Mouse (Mus musculus): ENCODE measurements around the gene Polr2m. TPM values are rescaled to one million over a fixed set of nuclear protein-coding genes. Genes with fewer than 3 reads are reported as not detected.

Polr2m gene
- total RNA-seq, 2 experiments from 2014 or later = 112 to 119 TPM

- ATAC-seq (replicated peaks; ENCODE audit: poor library complexity, severe bottlenecking) = no peak
These were observed 9.1 kb downstream of the Polr2m start for GRCm38 (mm10) chr9:71476601-71477000.

GRCm38 (mm10) chr9:71475536-71475935 lies 10.2 kb downstream of the Polr2m start:
- ATAC-seq (replicated peaks; ENCODE audit: poor library complexity, severe bottlenecking) = no peak

GRCm38 (mm10) chr9:71467434-71467833 lies 18.3 kb downstream of the Polr2m start:
- no peak for ATAC-seq (replicated peaks; ENCODE audit: poor library complexity, severe bottlenecking)

- ATAC-seq (replicated peaks; ENCODE audit: poor library complexity, severe bottlenecking) = peak; percentile 55; the same call in 1 of the 2 replicates
These were observed 19.6 kb downstream of the Polr2m start for GRCm38 (mm10) chr9:71466111-71466510.

GRCm38 (mm10) chr9:71463072-71463667 lies 22.6 kb downstream of the Polr2m start:
- no peak for ATAC-seq (replicated peaks; ENCODE audit: poor library complexity, severe bottlenecking)

- no peak for ATAC-seq (replicated peaks; ENCODE audit: poor library complexity, severe bottlenecking)
These were observed 29.0 kb downstream of the Polr2m start for GRCm38 (mm10) chr9:71456738-71457137.

- no peak for ATAC-seq (replicated peaks; ENCODE audit: poor library complexity, severe bottlenecking)
These were observed 31.8 kb downstream of the Polr2m start for GRCm38 (mm10) chr9:71453917-71454316.

GRCm38 (mm10) chr9:71453352-71453751 lies 32.4 kb downstream of the Polr2m start:
- no peak for ATAC-seq (replicated peaks; ENCODE audit: poor library complexity, severe bottlenecking)

GRCm38 (mm10) chr9:71450626-71451025 lies 35.1 kb downstream of the Polr2m start:
- no peak for ATAC-seq (replicated peaks; ENCODE audit: poor library complexity, severe bottlenecking)

- no peak for ATAC-seq (replicated peaks; ENCODE audit: poor library complexity, severe bottlenecking)
These were observed 38.2 kb downstream of the Polr2m start for GRCm38 (mm10) chr9:71447573-71447972.

GRCm38 (mm10) chr9:71445308-71445707 lies 40.4 kb downstream of the Polr2m start:
- no peak for ATAC-seq (replicated peaks; ENCODE audit: poor library complexity, severe bottlenecking)

- ATAC-seq (replicated peaks; ENCODE audit: poor library complexity, severe bottlenecking) = no peak
These were observed 47.6 kb downstream of the Polr2m start for GRCm38 (mm10) chr9:71438146-71438545.

Other genes with a start within 250 kb of the Polr2m start
- gene Myzap, start 106.4 kb upstream of the Polr2m start, total RNA-seq (2014; fragmentation: Nextera tagmentation) = not detected in 2 replicates
- 0.34 TPM in 1 of 2 replicates, not detected in the other for gene Myzap, start 106.4 kb upstream of the Polr2m start, total RNA-seq (2017)

All from granulocyte monocyte progenitor cell, adult 5-6 weeks (primary cell).